Mouse (Mus musculus) embryonic fibroblast, embryonic 13.5 days (primary cell): ENCODE data around the gene Gm21885.

Source experiments
- CTCF ChIP-seq: IDR thresholded peaks from 2 replicates; pipeline ENCODE4 v1.5.1; 2011; ENCODE audit warnings: mild to moderate bottlenecking, control low read depth, low read length, moderate library complexity, borderline replicate concordance; ENCODE audit not compliant: insufficient read depth
- POLR2A ChIP-seq: IDR thresholded peaks from 2 replicates; pipeline ENCODE4 v1.6.1; 2011; ENCODE audit warnings: low read depth, mild to moderate bottlenecking, control low read depth, low read length, moderate library complexity

GRCm38 (mm10) chr11:94246789-94247061 is 34.9 kb upstream of the Gm21885 start:
- TF ChIP-seq POLR2A (no peak), CTCF (no peak)
